Mouse (Mus musculus) spleen, adult 2 months (tissue): ENCODE data around the gene Taco1.

Experiments used
- CTCF ChIP-seq: fragments of 200-500 bp; IDR thresholded peaks from 2 replicates; pipeline ENCODE4 v1.5.1; 2011; ENCODE audit warnings: mild to moderate bottlenecking, inconsistent platforms; ENCODE audit not compliant: insufficient read depth, insufficient read length, insufficient replicate concordance; ENCODE audit errors: extremely low read depth
- POLR2A ChIP-seq: fragments of 200-500 bp; IDR thresholded peaks from 2 replicates; pipeline ENCODE4 v1.6.1; 2011; ENCODE audit warnings: low read depth, low read length, inconsistent platforms

- no peak for TF ChIP-seq CTCF
- TF ChIP-seq POLR2A, result no peak
Measured at GRCm38 (mm10) chr11:106065073-106065922, 563 bp upstream of the Taco1 start.
